Mouse (Mus musculus): ENCODE results near the gene Asxl2. TPM values are rescaled to one million over a fixed set of nuclear protein-coding genes. Genes with fewer than 3 reads are reported as not detected.
"Not testable (repeated sequence)": the region's sequence is repeated elsewhere in the genome, so short reads cannot be mapped to it uniquely, and the experiment has no call there.

Gene Asxl2
- polyA plus RNA-seq, 1 experiment = 4.3 TPM

DNA sequence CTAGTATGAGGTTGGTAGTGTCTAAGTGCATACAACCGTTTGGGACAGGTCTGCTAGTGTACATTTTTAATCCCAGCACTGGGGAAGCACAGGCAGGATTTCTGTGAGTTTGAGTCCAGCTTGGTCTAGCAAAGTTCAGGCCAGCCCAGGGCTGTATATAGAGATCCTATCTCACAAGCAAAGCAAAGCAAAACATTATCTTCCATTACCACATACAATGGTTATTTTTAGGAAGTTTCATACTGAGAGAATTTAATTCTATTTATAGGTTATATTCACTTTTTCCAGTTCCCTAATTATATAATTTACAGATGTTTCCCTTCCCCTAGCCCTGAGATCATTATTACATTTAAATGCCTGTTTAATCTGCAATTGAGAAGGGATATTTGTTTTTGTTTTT lies 35.4 kb upstream of the Asxl2 start:
- peaks cover 55% of the 10 kb centered on the region for H3K36me3 ChIP-seq (replicated peaks; ENCODE audit: low read length)
- H3K4me1 ChIP-seq = peaks cover 50% of the 10 kb centered on the region
- H3K4me3 ChIP-seq (replicated peaks) = no peak overlapping the region
- no peak for TF ChIP-seq FLI1 (IDR thresholded peaks at IDR 0.05; ENCODE audit: low read length)
- TF ChIP-seq GATA1 (IDR thresholded peaks at IDR 0.05; ENCODE audit: borderline replicate concordance, low read length) = no peak
- no peaks in the 10 kb centered on the region for H3K27me3 ChIP-seq (replicated peaks)
- H3K9me3 ChIP-seq = no peaks in the 10 kb centered on the region

DNA sequence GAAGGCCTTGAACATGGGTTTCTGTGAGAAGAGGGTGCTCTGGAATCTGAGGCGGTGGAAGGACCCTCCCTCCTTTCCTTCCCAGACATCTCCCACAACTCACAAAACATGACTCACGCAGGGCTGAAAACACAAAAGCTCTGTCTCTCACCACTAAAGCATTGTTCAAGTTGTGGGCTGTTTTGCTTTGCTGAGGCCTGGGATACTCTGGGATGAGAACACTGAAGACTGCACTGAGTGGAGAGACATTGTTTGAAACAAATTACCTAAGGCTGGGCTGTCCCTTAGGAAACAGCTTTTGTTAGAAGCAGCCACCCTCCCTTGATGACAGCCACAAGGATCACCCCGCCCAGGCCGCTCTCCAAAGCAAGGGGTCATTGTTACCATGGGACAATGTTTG lies 33.5 kb upstream of the Asxl2 start:
- Histone ChIP-seq H3K4me1 (peaks cover 31% of the 10 kb centered on the region), H3K4me3 (replicated peaks) (no peak overlapping the region), H3K36me3 (replicated peaks; ENCODE audit: low read length) (peaks cover 47% of the 10 kb centered on the region), H3K27me3 (replicated peaks) (no peaks in the 10 kb centered on the region), H3K9me3 (no peaks in the 10 kb centered on the region)
- no peak for TF ChIP-seq GATA1 (IDR thresholded peaks at IDR 0.05; ENCODE audit: borderline replicate concordance, low read length)
- TF ChIP-seq FLI1 (IDR thresholded peaks at IDR 0.05; ENCODE audit: low read length) = no peak

GRCm38 (mm10) chr12:3396931-3397330 lies 29.7 kb upstream of the Asxl2 start:
- Histone ChIP-seq H3K36me3 (replicated peaks; ENCODE audit: low read length) (peaks cover 48% of the 10 kb centered on the region), H3K27me3 (replicated peaks) (no peaks in the 10 kb centered on the region), H3K4me3 (replicated peaks) (no peak overlapping the region), H3K4me1 (no peaks in the 10 kb centered on the region), H3K9me3 (no peaks in the 10 kb centered on the region)
- TF ChIP-seq GATA1 (IDR thresholded peaks at IDR 0.05; ENCODE audit: borderline replicate concordance, low read length) = no peak
- no peak for TF ChIP-seq FLI1 (IDR thresholded peaks at IDR 0.05; ENCODE audit: low read length)

GRCm38 (mm10) chr12:3405662-3406061 lies 21.0 kb upstream of the Asxl2 start:
- peaks cover 73% of the 10 kb centered on the region for H3K36me3 ChIP-seq (replicated peaks; ENCODE audit: low read length)
- H3K9me3 ChIP-seq; H3K27me3 ChIP-seq (replicated peaks); H3K4me3 ChIP-seq (replicated peaks); H3K4me1 ChIP-seq: not testable (repeated sequence)

DNA sequence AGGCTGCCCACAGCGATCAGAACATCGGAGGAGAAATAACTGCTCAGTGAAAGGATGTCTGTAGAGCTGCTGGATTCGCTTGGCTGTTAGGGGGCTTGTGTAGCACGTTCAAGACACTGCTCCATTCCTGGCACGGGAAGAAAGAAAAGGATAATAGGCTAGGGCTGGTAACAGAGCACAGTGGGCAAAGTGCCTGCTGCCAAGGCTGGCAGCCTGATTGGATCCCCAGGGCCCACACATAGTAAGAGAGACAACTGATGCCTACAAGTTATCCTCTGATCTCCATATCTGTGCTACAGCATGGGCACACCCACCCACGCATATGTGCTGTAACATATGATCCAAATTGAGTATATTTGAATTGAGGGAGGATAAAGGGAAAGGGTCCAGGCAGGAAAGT lies 20.1 kb upstream of the Asxl2 start:
- Histone ChIP-seq H3K36me3 (replicated peaks; ENCODE audit: low read length) (peaks cover 69% of the 10 kb centered on the region), H3K9me3 (no peaks in the 10 kb centered on the region), H3K27me3 (replicated peaks) (no peaks in the 10 kb centered on the region), H3K4me3 (replicated peaks) (no peak overlapping the region), H3K4me1 (no peaks in the 10 kb centered on the region)
- no peak for TF ChIP-seq FLI1 (IDR thresholded peaks at IDR 0.05; ENCODE audit: low read length)
- TF ChIP-seq GATA1 (IDR thresholded peaks at IDR 0.05; ENCODE audit: borderline replicate concordance, low read length) = no peak

GRCm38 (mm10) chr12:3414956-3415355 lies 11.7 kb upstream of the Asxl2 start:
- 0 out of 2 replicates have a peak, but pooled peaks cover 9% of the 10 kb centered on the region for H3K9me3 ChIP-seq
- peaks cover 25% of the 10 kb centered on the region for H3K4me1 ChIP-seq
- TF ChIP-seq FLI1 (IDR thresholded peaks at IDR 0.05; ENCODE audit: low read length) (no peak), GATA1 (IDR thresholded peaks at IDR 0.05; ENCODE audit: borderline replicate concordance, low read length) (no peak)
- H3K36me3 ChIP-seq (replicated peaks; ENCODE audit: low read length) = peaks cover 68% of the 10 kb centered on the region
- no peaks in the 10 kb centered on the region for H3K27me3 ChIP-seq (replicated peaks)
- H3K4me3 ChIP-seq (replicated peaks) = no peak overlapping the region

DNA sequence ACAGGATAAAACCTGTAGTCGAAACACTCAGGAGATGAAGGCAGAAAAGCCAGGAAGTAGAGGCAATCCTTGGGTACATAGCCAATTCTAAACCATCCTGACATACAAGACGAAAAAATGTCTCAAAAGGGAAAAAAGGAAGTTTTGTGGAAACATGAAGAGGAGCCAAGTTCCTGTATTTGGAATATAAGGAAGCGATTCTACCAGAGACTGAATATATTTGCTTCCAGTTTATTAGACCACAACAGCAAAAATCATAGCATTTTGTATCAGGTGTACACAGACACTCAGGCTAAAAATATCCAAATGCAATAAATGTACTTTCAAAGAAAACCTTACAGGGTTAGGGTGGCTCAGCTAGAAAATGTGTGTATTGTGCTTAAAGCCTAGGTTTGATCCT lies 7.9 kb upstream of the Asxl2 start:
- TF ChIP-seq GATA1 (IDR thresholded peaks at IDR 0.05; ENCODE audit: borderline replicate concordance, low read length) = no peak
- TF ChIP-seq FLI1 (IDR thresholded peaks at IDR 0.05; ENCODE audit: low read length) = no peak
- Histone ChIP-seq H3K36me3 (replicated peaks; ENCODE audit: low read length) (peaks cover 69% of the 10 kb centered on the region), H3K27me3 (replicated peaks) (no peaks in the 10 kb centered on the region), H3K4me1 (peaks cover 57% of the 10 kb centered on the region), H3K9me3 (0 out of 2 replicates have a peak, but pooled peaks cover 9% of the 10 kb centered on the region), H3K4me3 (replicated peaks) (no peak overlapping the region)

DNA sequence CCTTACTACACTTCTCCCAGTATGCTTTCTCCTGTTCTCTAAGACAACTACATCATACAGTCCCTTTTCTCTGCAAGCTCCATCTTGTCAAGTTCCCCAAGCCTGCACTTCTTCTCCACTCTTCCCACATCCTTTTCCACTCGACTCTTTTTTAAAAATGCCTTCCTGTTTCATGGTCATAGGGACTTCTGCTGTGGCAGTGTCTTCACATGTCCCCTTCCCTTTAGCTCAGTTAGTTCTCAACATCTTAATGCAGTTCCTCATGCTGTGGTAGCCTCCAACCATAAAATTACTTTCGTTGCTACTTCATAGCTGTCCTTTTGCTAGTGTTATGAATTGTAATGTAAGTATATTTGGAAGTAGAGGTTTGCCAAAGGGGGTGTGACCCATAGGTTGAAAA lies 6.1 kb upstream of the Asxl2 start:
- no peak overlapping the region for H3K4me3 ChIP-seq (replicated peaks)
- TF ChIP-seq GATA1 (IDR thresholded peaks at IDR 0.05; ENCODE audit: borderline replicate concordance, low read length) = no peak
- no peak for TF ChIP-seq FLI1 (IDR thresholded peaks at IDR 0.05; ENCODE audit: low read length)
- H3K36me3 ChIP-seq (replicated peaks; ENCODE audit: low read length) = peaks cover 56% of the 10 kb centered on the region

DNA sequence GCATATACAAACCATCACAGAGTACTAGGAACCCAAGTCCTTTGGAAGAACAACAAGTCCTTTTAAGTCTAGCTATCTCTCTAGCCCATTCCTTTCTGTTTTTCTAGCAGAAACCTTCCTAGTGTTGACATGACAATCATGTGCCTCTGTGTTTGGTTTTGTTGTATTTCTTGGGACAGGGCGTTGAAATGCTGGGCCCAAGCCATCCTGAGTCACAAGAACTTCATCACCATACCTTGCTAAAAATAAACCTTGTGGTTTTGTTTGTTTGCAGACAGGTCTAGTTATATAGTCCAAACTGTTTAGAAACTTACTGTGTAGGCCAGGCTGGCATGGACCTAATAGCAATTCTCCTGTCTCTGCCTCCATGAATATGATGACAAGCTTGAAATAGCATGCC lies 3.9 kb upstream of the Asxl2 start:
- Histone ChIP-seq H3K9me3 (no peaks in the 10 kb centered on the region), H3K4me1 (peaks cover 72% of the 10 kb centered on the region), H3K36me3 (replicated peaks; ENCODE audit: low read length) (peaks cover 37% of the 10 kb centered on the region), H3K27me3 (replicated peaks) (no peaks in the 10 kb centered on the region), H3K4me3 (replicated peaks) (no peak overlapping the region)
- TF ChIP-seq FLI1 (IDR thresholded peaks at IDR 0.05; ENCODE audit: low read length) = no peak
- TF ChIP-seq GATA1 (IDR thresholded peaks at IDR 0.05; ENCODE audit: borderline replicate concordance, low read length) = no peak

More for the DNA sequence above, 6.1 kb upstream of the Asxl2 start:
- no peaks in the 10 kb centered on the region for H3K27me3 ChIP-seq (replicated peaks)
- H3K9me3 ChIP-seq = no peaks in the 10 kb centered on the region
- H3K4me1 ChIP-seq = peaks cover 69% of the 10 kb centered on the region

GRCm38 (mm10) chr12:3424179-3424578 lies 2.5 kb upstream of the Asxl2 start:
- peaks cover 24% of the 10 kb centered on the region for H3K36me3 ChIP-seq (replicated peaks; ENCODE audit: low read length)
- no peaks in the 10 kb centered on the region for H3K27me3 ChIP-seq (replicated peaks)
- peaks cover 72% of the 10 kb centered on the region for H3K4me1 ChIP-seq
- no peaks in the 10 kb centered on the region for H3K9me3 ChIP-seq
- peak overlapping the region; percentile 79 for H3K4me3 ChIP-seq (replicated peaks)
- TF ChIP-seq GATA1 (IDR thresholded peaks at IDR 0.05; ENCODE audit: borderline replicate concordance, low read length) (no peak), FLI1 (IDR thresholded peaks at IDR 0.05; ENCODE audit: low read length) (no peak)
